Mouse (Mus musculus): Measurements from ENCODE around the gene Spag16.

Gene Spag16

DNA sequence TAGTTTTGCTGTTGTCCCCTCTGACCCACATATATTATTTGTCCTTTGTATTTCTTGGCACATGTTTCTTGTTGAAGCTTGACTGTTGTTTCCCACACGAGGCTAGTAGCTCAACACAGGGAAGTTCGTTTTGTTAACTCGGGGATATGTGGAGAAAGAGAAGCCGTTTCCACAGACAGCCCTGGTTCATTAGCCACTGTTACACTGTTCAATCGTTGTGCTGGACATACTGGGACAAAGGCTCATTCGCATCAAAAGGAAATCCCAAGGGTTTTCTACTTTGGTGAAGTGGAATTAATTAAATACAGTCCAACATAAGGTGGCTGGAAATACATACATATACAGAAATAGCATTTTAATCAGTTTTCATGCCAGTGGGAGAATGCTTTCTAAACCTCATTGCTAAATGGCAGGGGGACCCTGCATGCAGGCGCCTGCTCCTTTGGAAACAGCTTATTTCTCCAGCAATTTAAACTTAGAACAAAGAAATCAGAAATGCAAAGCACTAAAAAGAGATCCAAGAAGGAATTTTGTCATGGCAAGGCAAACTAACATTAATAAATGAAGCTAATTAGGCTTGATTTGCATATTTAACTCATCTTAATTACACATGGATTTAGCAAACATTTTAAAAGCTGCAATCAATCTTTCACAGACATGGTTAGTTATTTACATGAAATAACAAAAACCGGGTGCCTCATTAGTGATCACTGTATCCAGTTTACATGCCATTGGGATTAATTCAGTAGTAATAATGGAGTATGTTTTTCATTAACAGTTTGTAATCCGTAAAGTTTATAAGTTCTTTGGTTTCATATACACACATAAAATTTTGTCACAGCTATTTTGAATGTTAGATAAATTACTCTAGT, 615.7 kb downstream of the Spag16 start:
- DNase-seq (ENCODE audit: low spot score), result no peak

DNA sequence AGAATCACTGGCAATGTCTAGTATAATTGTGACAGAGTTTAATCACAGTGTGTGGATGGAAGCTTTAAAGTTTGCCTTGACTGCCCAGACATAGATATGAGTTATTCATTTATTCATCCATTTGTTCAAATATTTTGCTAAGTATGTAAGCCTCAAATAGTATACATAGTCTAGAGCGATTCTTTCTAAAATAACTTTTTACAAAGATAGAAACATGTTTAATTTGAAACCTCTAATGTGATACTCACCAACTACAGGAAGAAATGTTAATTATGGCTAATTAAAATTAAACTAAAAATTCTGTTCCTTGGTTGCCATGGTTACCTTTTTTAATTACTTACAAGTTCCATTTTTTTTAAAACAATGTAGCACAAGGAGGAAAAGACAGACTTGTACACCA, 653.1 kb downstream of the Spag16 start:
- DNase-seq (ENCODE audit: low spot score), result no peak

DNA sequence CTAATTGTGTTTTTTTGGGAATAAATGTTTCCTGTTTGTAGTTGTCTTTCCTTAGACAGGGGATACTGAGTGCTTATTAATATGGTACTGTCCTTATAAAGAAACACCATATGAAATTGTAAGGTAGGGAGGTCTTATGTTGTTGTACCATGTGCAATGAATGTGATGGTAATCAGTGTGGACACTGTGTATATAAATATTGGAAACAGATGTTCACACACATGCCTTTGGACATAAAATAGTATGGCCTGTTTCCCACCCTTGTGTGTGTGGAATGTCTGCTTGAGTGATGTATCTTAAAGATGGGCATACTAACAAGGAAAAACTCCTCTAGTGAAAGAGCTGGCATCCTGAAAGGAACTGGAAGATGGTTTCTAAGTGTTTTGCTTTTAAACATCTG, 692.1 kb downstream of the Spag16 start:
- DNase-seq (ENCODE audit: low spot score), result peak; percentile 2

DNA sequence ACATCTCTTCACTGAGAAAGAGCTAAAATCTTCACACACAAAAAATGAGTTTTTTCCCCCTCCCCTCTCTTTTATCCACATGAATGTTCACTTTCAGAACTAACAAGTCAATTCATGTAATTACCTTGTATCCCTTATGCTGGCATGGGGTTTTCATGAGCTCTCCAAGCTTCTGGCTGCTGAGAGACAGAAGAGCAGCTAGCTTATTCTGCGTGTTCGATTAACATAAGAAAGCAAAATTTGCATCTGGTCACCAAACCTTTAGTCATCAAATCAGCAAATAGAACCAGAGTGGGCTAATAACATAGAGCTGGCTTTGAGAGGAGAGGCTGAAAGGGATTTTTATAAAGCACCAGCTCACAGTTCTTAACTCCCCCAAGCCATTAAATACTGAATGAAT, 700.4 kb downstream of the Spag16 start:
- DNase-seq (ENCODE audit: low spot score), result no peak

DNA sequence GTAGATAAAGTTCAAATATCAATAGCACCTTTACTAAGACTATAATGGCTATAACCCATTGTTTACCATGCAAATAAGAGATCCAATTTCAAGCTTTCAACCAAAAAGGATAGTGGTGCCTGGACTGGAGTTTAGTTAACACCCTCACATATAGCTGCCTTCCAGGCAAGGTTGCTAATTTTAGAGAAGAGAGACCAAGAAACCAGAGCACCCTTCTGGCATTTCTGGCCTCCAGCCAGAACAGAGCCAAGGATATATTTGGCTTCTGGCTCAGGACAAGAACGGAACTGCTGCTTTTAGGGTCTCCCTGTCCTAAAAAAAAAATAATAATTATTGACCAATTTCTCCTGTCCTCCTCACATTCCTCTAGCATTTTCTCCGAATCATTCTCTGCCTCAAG, 703.0 kb downstream of the Spag16 start:
- no peak for DNase-seq (ENCODE audit: low spot score)

DNA sequence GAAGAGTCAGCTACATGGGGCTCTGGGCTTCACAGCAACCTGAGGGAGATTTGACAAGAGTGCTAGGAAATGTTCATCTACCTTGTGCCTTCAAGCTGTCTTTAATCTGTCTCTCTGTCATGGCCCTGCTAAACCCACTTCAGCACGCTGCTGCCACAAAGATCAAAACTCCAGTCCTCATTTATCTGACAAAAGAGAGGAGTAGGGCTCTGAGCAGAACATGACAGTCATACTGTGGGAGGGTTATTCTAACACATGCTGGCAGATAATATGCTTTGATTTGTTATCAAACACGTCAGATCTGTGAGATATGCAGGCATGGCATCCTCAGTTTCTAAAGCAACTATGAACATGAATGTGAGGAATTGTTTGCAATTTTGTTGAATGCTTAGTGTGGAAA, 725.1 kb downstream of the Spag16 start:
- no peak for DNase-seq (ENCODE audit: low spot score)

DNA sequence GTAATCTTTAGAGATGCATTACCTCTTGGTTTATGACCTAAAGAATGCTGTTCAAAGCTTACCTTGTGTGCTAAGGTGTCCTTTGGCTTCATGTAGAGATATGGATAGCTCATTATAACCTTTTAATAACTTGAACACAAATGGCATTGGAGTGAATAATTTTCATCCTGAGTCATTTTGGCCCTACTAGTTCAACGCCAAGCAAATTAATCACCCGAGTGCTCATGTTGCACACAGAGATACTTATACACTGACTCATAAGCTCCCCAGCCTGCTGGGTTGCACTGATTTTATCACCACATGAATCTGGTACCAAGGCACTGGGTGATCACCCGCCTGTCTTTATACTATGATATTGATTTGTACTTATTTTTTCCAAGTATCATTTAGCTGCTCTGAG, 795.0 kb downstream of the Spag16 start:
- DNase-seq (ENCODE audit: low spot score), result no peak

DNA sequence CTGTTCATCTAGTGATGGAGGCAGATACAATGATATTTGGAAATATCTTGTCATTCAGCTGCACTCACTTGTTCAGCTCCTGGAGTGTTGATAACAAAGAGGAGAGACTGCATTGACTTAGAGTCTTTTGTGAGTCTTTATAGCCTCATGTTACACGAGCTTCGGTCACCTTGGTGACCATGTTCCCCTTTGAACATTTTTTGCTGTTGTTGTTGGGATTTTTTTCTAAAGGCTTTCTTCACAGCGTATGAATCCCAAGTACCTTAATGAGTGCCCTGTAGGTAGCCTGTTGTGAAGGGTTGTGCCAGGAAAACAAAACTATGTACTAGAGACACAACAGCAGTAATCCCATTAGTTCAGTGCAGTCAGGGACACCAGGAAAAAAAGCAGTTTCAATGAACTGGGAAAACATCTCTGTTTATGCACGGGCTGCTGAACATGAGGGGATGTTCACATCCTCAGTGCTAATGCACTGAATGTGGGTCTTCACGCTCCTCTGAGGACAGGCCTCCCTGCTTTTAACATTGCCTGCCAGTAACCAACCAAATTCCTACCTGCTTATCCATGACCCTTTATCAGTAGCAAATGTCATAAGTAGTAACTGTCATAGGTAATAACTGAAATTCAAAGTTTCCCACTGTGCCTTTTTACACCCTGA, 798.2 kb downstream of the Spag16 start:
- DNase-seq (ENCODE audit: low spot score), result peak; percentile 53

DNA sequence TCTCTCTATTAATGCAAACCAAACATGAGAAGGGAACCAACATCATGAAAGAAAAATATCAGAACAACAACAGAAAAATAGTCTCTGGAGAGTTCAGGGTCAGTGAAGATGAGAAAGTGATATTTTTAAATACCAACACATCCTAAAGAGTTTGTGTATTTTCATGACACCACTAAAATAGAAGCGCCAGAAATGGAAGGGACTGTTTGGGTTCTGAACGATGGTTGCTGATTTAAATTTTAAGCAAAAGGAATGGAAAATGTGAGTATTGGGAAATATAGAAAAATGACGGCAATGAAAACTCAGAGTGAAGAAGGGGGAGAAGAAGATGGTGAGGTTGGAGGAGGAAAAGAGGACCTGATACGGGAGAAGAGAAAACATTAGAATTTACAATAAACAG, 825.9 kb downstream of the Spag16 start:
- DNase-seq (ENCODE audit: low spot score), result no peak

DNA sequence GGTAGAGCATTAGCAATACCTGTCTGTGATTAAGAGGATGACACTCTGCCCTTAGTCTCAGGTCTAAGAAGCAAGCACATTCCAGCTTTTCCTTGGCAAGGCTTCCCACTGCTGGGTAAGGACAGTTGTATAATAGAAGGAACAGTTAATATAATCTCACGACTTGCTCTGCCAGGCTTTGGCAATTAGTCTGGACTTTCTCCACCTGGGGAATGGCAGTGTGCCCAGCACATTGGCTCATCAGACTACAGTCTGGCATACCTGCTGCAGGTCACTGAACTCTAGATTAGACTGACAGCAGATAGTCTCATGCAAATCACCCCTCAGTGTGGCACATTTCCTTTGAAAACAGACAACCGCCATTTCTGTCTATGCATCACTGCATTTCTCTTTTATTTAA, 865.8 kb downstream of the Spag16 start:
- no peak for DNase-seq (ENCODE audit: low spot score)

DNA sequence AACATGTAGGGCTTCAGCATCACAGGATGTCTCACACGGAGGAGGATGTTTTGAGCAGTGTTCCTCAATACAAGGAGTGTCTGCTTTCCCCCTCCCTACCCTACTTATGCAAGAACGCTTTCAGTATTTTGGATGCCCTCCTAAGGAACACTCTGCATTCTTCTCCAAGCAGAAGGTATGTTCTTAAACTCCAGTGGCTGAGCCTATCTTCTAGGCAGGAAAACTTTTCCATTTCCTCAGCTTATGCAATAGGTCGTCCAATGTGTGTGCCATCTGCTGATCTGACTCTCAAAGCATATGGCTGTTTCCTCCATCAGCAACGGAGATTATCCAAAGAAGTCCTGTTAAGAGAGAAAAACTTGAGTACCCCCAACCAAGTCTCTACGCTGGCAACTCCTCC, 873.5 kb downstream of the Spag16 start:
- no peak for DNase-seq (ENCODE audit: low spot score)

DNA sequence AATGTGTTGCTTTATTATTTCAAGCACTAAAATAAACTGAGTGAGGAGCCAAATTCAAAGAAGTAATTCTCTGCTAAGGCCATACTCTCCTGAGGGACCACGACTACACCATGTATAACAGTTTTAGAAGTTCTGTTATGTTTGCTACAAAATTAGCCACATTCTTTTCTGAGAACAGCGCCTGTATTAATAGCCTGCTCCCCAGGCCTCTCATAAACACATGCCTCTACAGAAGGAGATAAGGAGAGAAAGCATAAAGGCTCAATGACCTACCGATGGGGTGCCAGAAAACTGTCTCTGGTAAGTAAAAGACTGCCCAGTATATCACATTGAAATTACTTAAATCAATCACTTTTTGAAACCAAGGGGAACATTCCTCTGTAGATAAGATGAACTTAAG, 877.2 kb downstream of the Spag16 start:
- no peak for DNase-seq (ENCODE audit: low spot score)

DNA sequence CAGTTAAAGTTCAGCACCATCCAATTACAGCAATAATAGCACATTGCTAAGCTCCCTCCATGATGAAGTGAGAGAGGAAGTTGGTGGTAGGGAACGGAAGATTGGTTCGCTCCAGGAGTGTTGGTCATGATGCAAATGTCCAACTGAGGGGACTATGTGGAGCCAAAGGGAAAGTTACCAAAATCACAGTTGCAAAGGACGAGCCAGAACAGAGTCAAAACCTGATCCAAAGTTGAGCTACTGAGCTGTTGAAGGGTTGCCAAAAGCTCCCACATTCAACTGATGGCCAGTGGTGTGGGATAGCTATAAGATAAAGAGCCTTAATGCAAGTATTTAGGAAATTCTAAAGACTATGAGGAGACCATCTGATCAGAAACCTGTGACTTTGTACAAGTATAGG, 879.1 kb downstream of the Spag16 start:
- DNase-seq (ENCODE audit: low spot score), result no peak

DNA sequence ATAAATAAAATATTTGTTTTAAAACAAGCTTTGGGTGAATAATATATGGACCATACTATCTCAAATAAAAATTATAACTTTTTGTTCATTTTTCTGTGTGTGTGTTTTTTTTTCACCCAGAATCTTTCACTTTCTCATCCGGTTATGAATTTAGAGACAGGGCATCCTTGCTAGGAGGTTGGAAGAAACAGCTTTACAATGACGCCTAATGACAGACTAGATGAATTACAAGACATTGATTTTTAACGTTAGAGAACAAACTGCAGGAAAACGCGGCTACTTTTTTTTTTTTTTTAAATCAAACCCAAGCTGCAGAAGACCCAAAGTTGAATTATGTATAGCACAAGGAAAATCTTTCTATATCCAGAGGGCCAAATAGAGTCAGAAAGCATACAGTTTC, 898.3 kb downstream of the Spag16 start:
- DNase-seq (ENCODE audit: low spot score), result no peak

DNA sequence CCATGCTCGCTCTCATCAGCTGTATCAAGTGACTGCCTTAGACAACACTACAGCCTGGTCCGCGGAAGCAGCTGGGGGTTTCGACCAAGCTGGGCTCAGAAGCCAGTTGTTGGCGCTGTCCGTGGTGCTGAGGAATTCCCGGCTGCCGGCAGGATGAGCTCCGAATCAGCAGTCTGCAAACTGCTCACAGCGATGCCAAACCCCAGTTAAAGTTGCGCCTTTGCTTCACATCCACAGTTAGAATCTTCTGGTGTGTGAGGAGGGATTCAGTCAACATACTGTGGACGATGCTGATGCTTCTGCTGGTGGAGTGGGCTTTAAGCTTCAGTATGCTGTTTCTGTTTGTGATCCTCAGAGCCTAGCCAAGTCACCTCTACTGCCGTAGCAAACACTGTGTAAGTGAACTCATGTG, 898.9 kb downstream of the Spag16 start, which contains the start of gene Vwc2l:
Gene Vwc2l, plus strand, starts transcription at position 61 of the 412 bp plus-strand sequence.
- peak; percentile 85 for DNase-seq (ENCODE audit: low spot score)
